In the genomic region with DNA sequence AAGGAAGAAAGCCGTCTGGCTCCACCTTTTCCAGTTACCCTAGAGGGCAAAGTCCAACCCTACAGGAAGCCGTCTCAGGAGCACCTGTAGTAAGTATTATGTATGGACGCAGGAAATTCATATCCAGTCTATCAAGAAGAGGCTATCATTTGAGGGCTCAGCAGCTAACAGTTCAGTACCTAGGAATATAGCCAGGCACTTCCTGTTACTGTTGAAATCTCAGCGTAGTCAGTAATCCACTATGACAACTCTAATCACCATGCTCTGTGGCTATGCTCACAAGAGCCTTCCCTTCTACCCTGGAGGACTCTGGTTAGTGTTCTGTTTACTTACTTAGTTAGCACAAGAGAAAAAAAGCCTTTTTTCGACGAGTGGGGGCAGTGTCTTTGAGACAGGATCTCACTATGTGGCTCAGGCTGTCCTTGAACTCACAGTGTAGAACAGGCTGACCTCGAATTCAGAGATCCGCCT, we compare ENCODE assay signal across 8 mouse cellular contexts. TPM values are rescaled to one million over a fixed set of nuclear protein-coding genes. Genes with fewer than 3 reads are reported as not detected.
DNase-seq lines count a peak whose midpoint lies in the region; ATAC-seq and TF ChIP-seq lines count a peak whose summit lies in the region.
"Had no signal": no experiment of that assay in that cellular context is flagged by ENCODE, and none has a peak within 500 bp of the region (broad histone marks: within the 10 kb centered on the region; RNA-seq: fewer than 3 reads in every experiment).

No protein-coding gene starts in this region.

- H3K4me2 ChIP-seq in lung, postnatal 0 days (replicated peaks; ENCODE audit: low read depth, low read length), result peak overlapping the region; percentile 88
- peak overlapping the region; percentile 67 for H3K4me2 ChIP-seq in hindbrain, embryonic 16.5 days (ENCODE audit: low read length)
- H3K4me2 ChIP-seq in midbrain, postnatal 0 days (ENCODE audit: low read depth, low read length, poor library complexity, severe bottlenecking), result peak overlapping the region; percentile 68

- H3K27ac ChIP-seq in lung, postnatal 0 days (ENCODE audit: low read length), result peak overlapping the region; percentile 98
- H3K27ac ChIP-seq in brown adipose tissue, adult 24 weeks (replicated peaks; ENCODE audit: low read depth, low read length), result no peak overlapping the region
- H3K27ac ChIP-seq in hindbrain, embryonic 16.5 days (ENCODE audit: low read depth, low read length), result no peak overlapping the region
- no peak overlapping the region for H3K27ac ChIP-seq in midbrain, postnatal 0 days (ENCODE audit: low read depth, low read length)

- no peak for ATAC-seq in lung, postnatal 0 days
- ATAC-seq in hindbrain, embryonic 16.5 days, result no peak
- ATAC-seq in midbrain, postnatal 0 days (ENCODE audit: low FRiP score), result no peak

- TF ChIP-seq CTCF in lung, postnatal 0 days (IDR thresholded peaks at IDR 0.05), result peak; percentile 6; the same call in 1 of the 2 replicates
- TF ChIP-seq CTCF in lung, adult 2 months (IDR thresholded peaks at IDR 0.05; ENCODE audit: insufficient read depth, low read length), result no peak
- TF ChIP-seq CTCF in midbrain, postnatal 0 days (IDR thresholded peaks at IDR 0.05), result no peak

- H3K4me3 ChIP-seq in lung, postnatal 0 days (ENCODE audit: low read depth, low read length), result no peak overlapping the region
- H3K4me3 ChIP-seq in lung, adult 2 months (replicated peaks; ENCODE audit: extremely low read depth, low read depth, low read length), result no peak overlapping the region
- peak overlapping the region; percentile 9; the same call in 1 of the 2 replicates for H3K4me3 ChIP-seq in brown adipose tissue, adult 24 weeks (ENCODE audit: insufficient read depth, low read depth, low read length)
- H3K4me3 ChIP-seq in hindbrain, embryonic 16.5 days (ENCODE audit: low read length), result peak overlapping the region; percentile 94
- peak overlapping the region; percentile 95 for H3K4me3 ChIP-seq in midbrain, postnatal 0 days (ENCODE audit: low read depth, low read length)

- 0 out of 2 replicates have a peak, but pooled peaks have one; percentile 27 for TF ChIP-seq EP300 in lung, postnatal 0 days (IDR thresholded peaks at IDR 0.05)

- 34% methylated on average over 8 of the region's 8 CpGs for WGBS in lung, postnatal 0 days
- WGBS in lung, adult 2 months, result 35% methylated on average over 8 of the region's 8 CpGs
- WGBS in hindbrain, embryonic 16.5 days, result 68% methylated on average over 8 of the region's 8 CpGs
- 65% methylated on average over 8 of the region's 8 CpGs for WGBS in midbrain, postnatal 0 days

- H3K9me3 ChIP-seq in lung, postnatal 0 days (ENCODE audit: low read length), result no peaks in the 10 kb centered on the region
- H3K9me3 ChIP-seq in hindbrain, embryonic 16.5 days (ENCODE audit: control insufficient read depth, low read length), result no peaks in the 10 kb centered on the region
- no peaks in the 10 kb centered on the region for H3K9me3 ChIP-seq in midbrain, postnatal 0 days (ENCODE audit: low read length)

- peak; percentile 49 for DNase-seq in lung, postnatal 0 days (ENCODE audit: low spot score)
- no peak for DNase-seq in lung, adult 2 months
- no peak for DNase-seq in midbrain, postnatal 0 days (ENCODE audit: low spot score)
- DNase-seq in testis, postnatal 10 days (ENCODE audit: low spot score), result no peak
- no peak for DNase-seq in gastrocnemius, postnatal 14 days

- H3K27me3 ChIP-seq in lung, postnatal 0 days (replicated peaks; ENCODE audit: insufficient read depth, low read length), result no peaks in the 10 kb centered on the region
- H3K27me3 ChIP-seq in hindbrain, embryonic 16.5 days (replicated peaks; ENCODE audit: control insufficient read depth, insufficient read depth, low read length), result no peaks in the 10 kb centered on the region
- H3K27me3 ChIP-seq in midbrain, postnatal 0 days (ENCODE audit: insufficient read depth, low read length), result no peaks in the 10 kb centered on the region

- no peaks in the 10 kb centered on the region for H3K36me3 ChIP-seq in lung, postnatal 0 days (ENCODE audit: insufficient read depth, low read length)
- peaks cover 3% of the 10 kb centered on the region; the same call in 1 of the 2 replicates for H3K36me3 ChIP-seq in hindbrain, embryonic 16.5 days (ENCODE audit: control insufficient read depth, insufficient read depth, low read length)
- H3K36me3 ChIP-seq in midbrain, postnatal 0 days (ENCODE audit: insufficient read depth, low read length), result 0 out of 2 replicates have a peak, but pooled peaks cover 4% of the 10 kb centered on the region

- H3K4me1 ChIP-seq in lung, postnatal 0 days (ENCODE audit: insufficient read depth, low read depth, low read length), result peaks cover 15% of the 10 kb centered on the region; the same call in 1 of the 2 replicates
- peaks cover 2% of the 10 kb centered on the region; the same call in 1 of the 2 replicates for H3K4me1 ChIP-seq in lung, adult 2 months (ENCODE audit: control insufficient read depth, insufficient read depth, low read length)
- no peaks in the 10 kb centered on the region for H3K4me1 ChIP-seq in brown adipose tissue, adult 24 weeks (ENCODE audit: control insufficient read depth, insufficient read depth, insufficient read length, low read length)
- peaks cover 18% of the 10 kb centered on the region for H3K4me1 ChIP-seq in hindbrain, embryonic 16.5 days (ENCODE audit: control insufficient read depth, insufficient read depth, low read depth, low read length)
- H3K4me1 ChIP-seq in midbrain, postnatal 0 days (ENCODE audit: insufficient read depth, low read length), result peaks cover 3% of the 10 kb centered on the region; the same call in 1 of the 2 replicates

- TF ChIP-seq POLR2A in lung, adult 2 months (IDR thresholded peaks at IDR 0.05; ENCODE audit: borderline replicate concordance, extremely low read depth, low read depth, low read length), result no peak

- intact Hi-C loops in gastrocnemius, postnatal 14 days (cut with DNase I; ENCODE audit: low total_unique reads), result no loop called here

- H3K9ac ChIP-seq in lung, postnatal 0 days (replicated peaks; ENCODE audit: low read depth), result peak overlapping the region; percentile 88; the same call in 1 of the 2 replicates
- H3K9ac ChIP-seq in hindbrain, embryonic 16.5 days (ENCODE audit: low read depth, low read length), result peak overlapping the region; percentile 98; the same call in 1 of the 2 replicates
- peak overlapping the region; percentile 97; the same call in 1 of the 2 replicates for H3K9ac ChIP-seq in midbrain, postnatal 0 days (replicated peaks; ENCODE audit: low read length, poor library complexity, severe bottlenecking)

RNA-seq across cellular contexts. Expression of a gene that starts 1.2 kb away (rescaled TPM):
- polyA plus RNA-seq in lung, postnatal 0 days (2015; fragmentation: Nextera tagmentation; extraction: Ambion mirVana), result 127 and 130 TPM in 2 replicates
- 253 and 404 TPM in 2 replicates for polyA plus RNA-seq in lung, adult 2 months (2012; rRNA removed)
- polyA plus RNA-seq in brown adipose tissue, adult 24 weeks (2012; ENCODE audit: insufficient read depth, insufficient read length, missing spikeins), result 22.4 and 35.2 TPM in 2 replicates
- 88.7 and 92.7 TPM in 2 replicates for polyA plus RNA-seq in hindbrain, embryonic 16.5 days (2015; fragmentation: Nextera tagmentation; extraction: Ambion mirVana)
- total RNA-seq in midbrain, postnatal 0 days (2014; rRNA removed), result 72.5 and 76.7 TPM in 2 replicates
- polyA plus RNA-seq in midbrain, postnatal 0 days (2015; fragmentation: Nextera tagmentation; extraction: Ambion mirVana), result 85.4 and 86.9 TPM in 2 replicates
- total RNA-seq in gastrocnemius, postnatal 14 days (2021), result 10 to 100 TPM; 37.1 to 43.0 TPM

RNA-seq across cellular contexts. Expression of a gene that starts 1.2 kb away (rescaled TPM):
- 139 and 145 TPM in 2 replicates for polyA plus RNA-seq in lung, postnatal 0 days (2015; fragmentation: Nextera tagmentation; extraction: Ambion mirVana)
- polyA plus RNA-seq in lung, adult 2 months (2012; rRNA removed), result 57.4 and 80.6 TPM in 2 replicates
- 18.3 and 27.9 TPM in 2 replicates for polyA plus RNA-seq in brown adipose tissue, adult 24 weeks (2012; ENCODE audit: insufficient read depth, insufficient read length, missing spikeins)
- 76.3 and 78.2 TPM in 2 replicates for polyA plus RNA-seq in hindbrain, embryonic 16.5 days (2015; fragmentation: Nextera tagmentation; extraction: Ambion mirVana)
- total RNA-seq in midbrain, postnatal 0 days (2014; rRNA removed), result 21.4 and 36.7 TPM in 2 replicates
- polyA plus RNA-seq in midbrain, postnatal 0 days (2015; fragmentation: Nextera tagmentation; extraction: Ambion mirVana), result 59.3 and 61.1 TPM in 2 replicates
- 10 to 100 TPM; 18.1 to 20.7 TPM for total RNA-seq in gastrocnemius, postnatal 14 days (2021)

RNA-seq across cellular contexts. Expression of a gene that starts 39.0 kb away (rescaled TPM):
- polyA plus RNA-seq in lung, postnatal 0 days (2015; fragmentation: Nextera tagmentation; extraction: Ambion mirVana), result 84.7 and 86.6 TPM in 2 replicates
- polyA plus RNA-seq in lung, adult 2 months (2012; rRNA removed), result 151 and 180 TPM in 2 replicates
- 62.1 and 62.5 TPM in 2 replicates for polyA plus RNA-seq in brown adipose tissue, adult 24 weeks (2012; ENCODE audit: insufficient read depth, insufficient read length, missing spikeins)
- 4.2 and 4.5 TPM in 2 replicates for polyA plus RNA-seq in hindbrain, embryonic 16.5 days (2015; fragmentation: Nextera tagmentation; extraction: Ambion mirVana)
- 1.3 TPM in 2 replicates for total RNA-seq in midbrain, postnatal 0 days (2014; rRNA removed)
- 3.7 and 4.9 TPM in 2 replicates for polyA plus RNA-seq in midbrain, postnatal 0 days (2015; fragmentation: Nextera tagmentation; extraction: Ambion mirVana)
- total RNA-seq in gastrocnemius, postnatal 14 days (2021), result 10 to 100 TPM; 60.6 to 90.2 TPM
- total RNA-seq: neutrophil, adult 5-6 weeks had no signal

Comparison
In these comparisons a context has a peak if more than half of its experiments do, and no peak if none do; other contexts are left out.
1. H3K4me3 ChIP-seq: peak in brown adipose tissue, adult 24 weeks (single experiment), hindbrain, embryonic 16.5 days (single experiment) and midbrain, postnatal 0 days (single experiment); none in lung, postnatal 0 days (single experiment) and lung, adult 2 months (single experiment).
2. RNA of a gene that starts 39.0 kb away (polyA plus RNA-seq): 151 to 180 TPM in lung, adult 2 months, 84.7 to 86.6 TPM in lung, postnatal 0 days and 62.1 to 62.5 TPM in brown adipose tissue, adult 24 weeks; 3.7 to 4.9 TPM in midbrain, postnatal 0 days and 4.2 to 4.5 TPM in hindbrain, embryonic 16.5 days; every median in the first group is over 10 times any median in the second.
3. Peak in every context shown above with its lines, with median percentiles within 50 percentile points of each other: H3K4me2 ChIP-seq and H3K9ac ChIP-seq.